Mouse (Mus musculus) forebrain, embryonic 11.5 days (tissue): ENCODE measurements around the gene Atp5e. TPM values are rescaled to one million over a fixed set of nuclear protein-coding genes. Genes with fewer than 3 reads are reported as not detected.

Experiments
- ATAC-seq: fragments of 200-750 bp; cut with Nextera tagmentation; replicated peaks from 2 replicates; pipeline ENCODE4 v1.8.0; 2017; ENCODE audit warnings: moderate TSS enrichment; ENCODE audit not compliant: low FRiP score
- DNase-seq: peaks from one replicate; pipeline ENCODE4 v3.0.0-alpha.2; 2017; ENCODE audit warnings: low spot score
- H3K27ac ChIP-seq: fragments of 300-500 bp; sonication (generic); 2 replicates; pipeline ENCODE4 v1.5.1; 2014; ENCODE audit warnings: low read depth, low read length
- H3K27me3 ChIP-seq: fragments of 300-500 bp; sonication (generic); 2 replicates; pipeline ENCODE4 v1.6.1; 2014; ENCODE audit warnings: mild to moderate bottlenecking, low read length, mixed read lengths; ENCODE audit not compliant: control insufficient read depth, insufficient read depth
- H3K36me3 ChIP-seq: fragments of 300-500 bp; sonication (generic); 2 replicates; pipeline ENCODE4 v1.6.1; 2014; ENCODE audit warnings: mild to moderate bottlenecking, low read length, moderate library complexity, mixed read lengths; ENCODE audit not compliant: control insufficient read depth, insufficient read depth
- H3K4me1 ChIP-seq: fragments of 300-500 bp; sonication (generic); replicated peaks from 2 replicates; pipeline ENCODE4 v1.6.1; 2014; ENCODE audit warnings: low read length, mixed read lengths; ENCODE audit not compliant: control insufficient read depth, insufficient read depth
- H3K4me2 ChIP-seq: fragments of 300-500 bp; sonication (generic); 2 replicates; pipeline ENCODE4 v1.6.1; 2014; ENCODE audit warnings: low read depth, mild to moderate bottlenecking, low read length, moderate library complexity, mixed read lengths; ENCODE audit not compliant: severe bottlenecking
- H3K4me3 ChIP-seq: fragments of 300-500 bp; sonication (generic); 2 replicates; pipeline ENCODE4 v1.5.1; 2014; ENCODE audit warnings: low read depth, low read length
- H3K9ac ChIP-seq: fragments of 300-500 bp; sonication (generic); 2 replicates; pipeline ENCODE4 v1.6.1; 2014; ENCODE audit warnings: low read length
- H3K9me3 ChIP-seq: fragments of 300-500 bp; sonication (generic); 2 replicates; pipeline ENCODE4 v1.6.1; 2016; ENCODE audit warnings: low read length, mixed read lengths; ENCODE audit not compliant: control insufficient read depth
- WGBS: fragments of 180-500 bp; shearing (Covaris S2); extraction: QIAGEN DNeasy Blood & Tissue Kit; methylation state at CpG from one replicate; pipeline ENCODE4 v1.1.7; 2014; 5-methylcytosine and 5-hydroxymethylcytosine counted together
- polyA plus RNA-seq: library from polyadenylated mRNA; unstranded; fragments of >200 nt; fragmentation: Nextera tagmentation; extraction: Ambion mirVana; gene quantifications from 2 replicates; pipeline ENCODE4 v1.2.1, GENCODE M21; 2014

Atp5e gene
- polyA plus RNA-seq, 1 experiment from 2014 or later, result 613 TPM

DNA sequence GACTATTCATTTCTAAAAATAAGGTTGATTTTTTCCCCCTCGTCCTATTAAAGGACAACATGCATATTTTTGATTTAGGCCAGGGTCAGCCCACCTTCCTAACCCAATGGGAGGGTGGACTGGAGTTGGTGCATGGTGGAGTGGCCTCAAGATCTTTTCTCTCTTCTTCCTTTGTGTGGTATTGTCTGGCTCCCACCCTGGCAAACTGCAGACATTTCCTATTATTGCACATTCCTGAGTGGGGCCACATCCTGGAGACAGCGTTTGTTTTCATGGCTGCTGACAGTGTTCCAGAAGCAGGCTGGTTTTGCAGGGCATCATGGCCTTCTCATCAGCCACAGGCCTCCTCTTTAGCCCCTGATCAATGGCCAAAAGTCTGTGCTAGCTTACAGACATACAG lies 20.9 kb downstream of the Atp5e start:
- WGBS, result 70% methylated on average over 2 of the region's 2 CpGs
- no peak overlapping the region for H3K27ac ChIP-seq
- peaks cover 7% of the 10 kb centered on the region for H3K4me1 ChIP-seq
- no peak overlapping the region for H3K9ac ChIP-seq
- H3K4me3 ChIP-seq, result no peak overlapping the region
- H3K36me3 ChIP-seq, result no peaks in the 10 kb centered on the region
- ATAC-seq (no peak), DNase-seq (no peak)
- H3K9me3 ChIP-seq, result no peaks in the 10 kb centered on the region
- H3K27me3 ChIP-seq, result no peaks in the 10 kb centered on the region
- H3K4me2 ChIP-seq, result no peak overlapping the region

DNA sequence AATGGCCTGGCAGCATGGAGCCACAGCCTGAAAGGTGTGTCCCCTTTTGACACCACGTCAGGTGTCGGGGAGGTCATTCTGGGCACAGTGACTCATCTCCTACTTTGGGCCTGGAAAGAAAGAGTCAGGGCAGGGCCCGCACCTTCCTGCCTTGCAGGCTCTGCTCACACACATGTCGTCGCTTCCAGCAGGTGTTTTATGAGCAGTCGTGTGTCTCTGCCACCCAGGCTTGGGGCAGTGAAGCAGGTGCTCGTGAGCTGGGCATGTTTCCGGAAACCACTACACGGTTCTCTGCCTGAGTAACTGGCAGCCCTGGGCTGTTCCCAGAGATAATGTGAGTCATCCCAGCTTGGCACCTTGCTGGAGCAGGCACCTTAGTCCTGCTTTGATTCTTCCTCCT lies 21.4 kb downstream of the Atp5e start:
- Histone ChIP-seq H3K4me1 (peaks cover 9% of the 10 kb centered on the region), H3K27ac (no peak overlapping the region), H3K4me3 (no peak overlapping the region), H3K4me2 (no peak overlapping the region), H3K9ac (no peak overlapping the region), H3K9me3 (no peaks in the 10 kb centered on the region), H3K36me3 (no peaks in the 10 kb centered on the region), H3K27me3 (no peaks in the 10 kb centered on the region)
- no peak for ATAC-seq
- no peak for DNase-seq
- 85% methylated on average over 9 of the region's 9 CpGs for WGBS

DNA sequence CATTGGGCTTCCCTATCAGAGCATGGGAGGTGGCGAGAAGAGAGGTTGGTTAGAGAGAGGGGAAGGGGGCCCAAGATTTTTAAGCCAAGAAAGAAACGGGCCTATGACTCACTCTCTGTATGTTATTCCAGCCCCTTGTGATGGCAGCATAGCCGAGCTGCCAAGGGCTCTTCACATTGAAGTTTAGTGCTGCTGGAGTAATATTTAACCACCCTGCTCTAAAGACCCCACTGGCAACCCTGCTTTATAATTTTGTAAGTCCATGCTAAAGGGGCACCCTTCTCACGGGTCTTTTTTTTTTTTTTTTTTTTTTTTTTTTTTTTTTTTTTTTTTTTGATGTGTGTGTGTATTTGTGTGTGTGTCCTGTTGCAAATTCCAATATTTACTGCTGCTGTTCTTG lies 22.0 kb downstream of the Atp5e start:
- Histone ChIP-seq H3K4me2 (no peak overlapping the region), H3K4me1 (peaks cover 7% of the 10 kb centered on the region), H3K9ac (no peak overlapping the region), H3K9me3 (no peaks in the 10 kb centered on the region), H3K27me3 (no peaks in the 10 kb centered on the region), H3K27ac (no peak overlapping the region), H3K36me3 (no peaks in the 10 kb centered on the region), H3K4me3 (no peak overlapping the region)
- 92% methylated on average over 4 of the region's 4 CpGs for WGBS
- ATAC-seq (no peak), DNase-seq (no peak)

DNA sequence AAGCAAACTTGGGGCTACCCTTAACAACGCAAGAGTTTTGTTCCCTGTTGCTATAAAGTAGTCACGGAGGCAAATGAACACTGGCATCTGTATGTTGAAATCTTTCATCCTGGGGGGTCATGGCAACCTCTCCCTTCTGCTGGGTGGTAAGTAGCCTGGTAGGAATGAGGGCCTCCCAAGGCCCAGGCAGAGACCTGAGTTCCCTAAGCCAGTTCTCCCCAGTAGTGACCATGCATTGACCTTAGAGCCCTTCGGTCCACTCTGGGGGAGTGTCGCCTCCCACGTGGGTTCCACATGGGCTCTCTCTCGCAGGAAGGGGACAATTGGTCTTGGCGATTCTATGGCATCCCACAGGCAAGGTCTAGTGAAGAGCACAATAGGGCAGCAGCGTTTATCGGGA lies 23.9 kb downstream of the Atp5e start:
- Histone ChIP-seq H3K4me1 (peaks cover 7% of the 10 kb centered on the region), H3K9ac (no peak overlapping the region), H3K4me3 (no peak overlapping the region), H3K36me3 (no peaks in the 10 kb centered on the region), H3K27ac (no peak overlapping the region), H3K9me3 (no peaks in the 10 kb centered on the region), H3K27me3 (no peaks in the 10 kb centered on the region), H3K4me2 (no peak overlapping the region)
- DNase-seq (no peak), ATAC-seq (no peak)
- WGBS, result 85% methylated on average over 9 of the region's 9 CpGs

DNA sequence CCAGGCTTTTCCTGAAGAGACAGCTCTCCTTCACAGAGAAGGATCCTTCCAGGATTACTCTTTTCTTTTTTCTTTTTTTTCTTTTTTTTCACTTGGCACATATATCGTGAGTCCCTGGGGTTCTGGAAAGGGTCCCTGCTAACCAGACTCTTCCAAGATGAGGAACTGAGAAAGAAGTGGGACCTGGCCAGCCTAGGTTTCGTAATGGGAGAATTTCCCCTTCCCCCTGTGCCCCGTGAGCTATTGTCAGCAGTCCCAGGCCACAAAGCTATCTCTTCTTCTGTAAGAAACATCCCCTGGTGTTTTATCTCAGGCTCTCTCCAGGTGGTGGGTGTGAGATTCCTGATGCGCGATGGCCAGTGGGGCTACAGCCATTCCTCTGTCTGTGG lies 24.5 kb downstream of the Atp5e start:
- 50% methylated on average over 5 of the region's 5 CpGs for WGBS
- Histone ChIP-seq H3K27me3 (no peaks in the 10 kb centered on the region), H3K27ac (no peak overlapping the region), H3K36me3 (no peaks in the 10 kb centered on the region), H3K4me3 (no peak overlapping the region), H3K9me3 (no peaks in the 10 kb centered on the region), H3K9ac (no peak overlapping the region), H3K4me2 (no peak overlapping the region; the same call in 1 of the 2 replicates), H3K4me1 (peaks cover 7% of the 10 kb centered on the region)
- ATAC-seq, result no peak
- no peak for DNase-seq

DNA sequence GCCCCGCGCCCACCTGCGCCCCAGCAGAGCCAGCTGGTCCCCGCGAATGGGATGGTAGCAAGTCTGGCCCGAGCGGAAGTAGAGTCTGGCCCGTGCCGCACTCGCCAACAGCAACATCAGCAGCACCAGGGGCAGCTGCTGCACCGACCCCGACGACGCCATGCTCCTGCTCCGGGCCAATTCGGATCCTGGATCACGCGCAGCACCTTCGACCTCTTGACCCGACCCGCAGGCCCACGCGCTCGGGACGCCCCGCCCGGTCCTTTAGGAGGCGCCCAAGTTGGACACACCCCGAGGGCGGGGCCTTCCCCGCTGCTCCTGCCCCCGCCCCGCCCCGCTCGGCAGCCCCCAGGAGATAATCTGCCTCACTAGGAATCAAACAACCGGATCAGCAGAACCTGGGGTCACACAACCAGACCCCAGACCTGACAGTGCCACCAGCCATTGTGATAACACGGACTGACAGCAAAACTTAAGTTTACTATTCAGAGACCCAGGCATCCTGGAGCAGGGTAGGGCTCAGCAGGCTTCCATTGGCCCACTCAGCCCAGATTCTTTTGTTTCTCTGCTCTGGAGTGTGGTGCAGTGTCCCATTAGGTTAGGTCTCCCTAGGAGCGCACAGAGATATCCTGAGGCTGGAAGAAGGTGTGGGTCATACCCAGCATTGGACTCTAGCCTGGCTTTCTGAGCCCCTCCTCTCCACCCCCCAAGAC lies 25.0 kb downstream of the Atp5e start, which contains the start of gene Ctsz:
TSS of gene Ctsz (minus strand) at position 303 of the 713 bp plus-strand sequence.
- H3K9me3 ChIP-seq, result no peaks in the 10 kb centered on the region
- no peaks in the 10 kb centered on the region for H3K36me3 ChIP-seq
- no peaks in the 10 kb centered on the region for H3K27me3 ChIP-seq
- H3K9ac ChIP-seq, result peak within 1 kb of the TSS; percentile 69
- H3K4me3 ChIP-seq, result peak within 1 kb of the TSS; percentile 50
- WGBS, result under 1% methylated on average over 38 of the region's 38 CpGs
- H3K27ac ChIP-seq, result no peak within 1 kb of the TSS
- ATAC-seq (peak; percentile 83), DNase-seq (peak; percentile 80)
- H3K4me1 ChIP-seq, result peaks cover 7% of the 10 kb centered on the region
- peak within 1 kb of the TSS; percentile 74 for H3K4me2 ChIP-seq

DNA sequence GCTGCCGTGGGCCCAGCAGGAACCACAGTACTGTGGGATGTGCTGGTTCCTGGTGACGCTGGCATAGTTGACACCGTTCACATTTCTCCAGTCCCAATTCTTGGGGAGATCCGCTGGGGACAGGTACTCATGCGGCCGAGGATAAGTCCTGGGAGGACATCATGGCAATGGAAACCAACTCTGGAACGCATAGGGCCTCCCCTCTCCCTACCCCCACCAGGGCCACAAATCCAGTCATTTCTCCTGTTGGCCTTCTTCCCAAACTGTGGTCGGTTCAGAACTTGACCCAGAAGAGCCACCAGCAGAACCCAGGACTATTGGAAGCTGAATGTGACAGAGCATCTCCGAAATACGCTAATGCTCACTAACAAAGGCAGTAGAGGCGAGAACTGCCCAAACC lies 25.7 kb downstream of the Atp5e start:
- WGBS, result 62% methylated on average over 11 of the region's 11 CpGs
- no peak for DNase-seq
- ATAC-seq, result no peak; the same call in 1 of the 2 replicates
- H3K4me2 ChIP-seq, result peak overlapping the region; percentile 74
- peak overlapping the region; percentile 50 for H3K4me3 ChIP-seq
- no peak overlapping the region for H3K27ac ChIP-seq
- no peaks in the 10 kb centered on the region for H3K9me3 ChIP-seq
- peak overlapping the region; percentile 69 for H3K9ac ChIP-seq
- no peaks in the 10 kb centered on the region for H3K27me3 ChIP-seq
- H3K36me3 ChIP-seq, result no peaks in the 10 kb centered on the region
- H3K4me1 ChIP-seq, result peaks cover 7% of the 10 kb centered on the region

DNA sequence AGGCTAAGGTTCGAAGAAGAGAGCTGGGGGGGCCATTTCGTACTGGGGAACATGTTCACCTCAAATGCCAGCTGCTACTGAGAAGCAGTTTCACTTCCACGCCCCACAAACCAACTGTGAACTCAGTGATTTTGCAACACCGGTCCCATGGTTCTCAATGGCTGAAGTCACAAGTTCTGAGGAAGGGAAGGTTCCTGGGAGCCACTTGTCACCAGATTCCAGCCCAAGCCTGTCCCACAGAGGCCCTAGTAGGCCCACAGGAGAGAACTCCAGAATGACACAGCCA lies 26.3 kb downstream of the Atp5e start:
- peaks cover 7% of the 10 kb centered on the region for H3K4me1 ChIP-seq
- no peaks in the 10 kb centered on the region for H3K36me3 ChIP-seq
- no peaks in the 10 kb centered on the region for H3K27me3 ChIP-seq
- no peak overlapping the region for H3K27ac ChIP-seq
- H3K9me3 ChIP-seq, result no peaks in the 10 kb centered on the region
- no peak overlapping the region for H3K4me2 ChIP-seq
- H3K9ac ChIP-seq, result no peak overlapping the region
- ATAC-seq (no peak), DNase-seq (no peak)
- no peak overlapping the region for H3K4me3 ChIP-seq
- WGBS, result 99% methylated on average over 4 of the region's 4 CpGs
